Mouse (Mus musculus): ENCODE results near the gene Notch3. TPM values are rescaled to one million over a fixed set of nuclear protein-coding genes. Genes with fewer than 3 reads are reported as not detected.
"Not testable (repeated sequence)": the region's sequence is repeated elsewhere in the genome, so short reads cannot be mapped to it uniquely, and the experiment has no call there.

Notch3 gene
- polyA plus RNA-seq, 1 experiment from 2014 or later, result 11.2 TPM

- 35% methylated on average over 8 of the region's 8 CpGs for WGBS
- peak overlapping the region; percentile 65 for H3K9ac ChIP-seq (replicated peaks; ENCODE audit: low read length)
- H3K4me1 ChIP-seq (ENCODE audit: control insufficient read depth, insufficient read depth, low read length), result peaks cover 6% of the 10 kb centered on the region
- DNase-seq (no peak), ATAC-seq (ENCODE audit: low FRiP score, low TSS enrichment) (no peak)
- H3K4me2 ChIP-seq (ENCODE audit: low read length), result peak overlapping the region; percentile 88
- H3K27me3 ChIP-seq (ENCODE audit: control insufficient read depth, insufficient read depth, low read length), result peaks cover 5% of the 10 kb centered on the region; the same call in 1 of the 2 replicates
- H3K9me3 ChIP-seq (ENCODE audit: control insufficient read depth, low read length), result no peaks in the 10 kb centered on the region
- no peak overlapping the region for H3K27ac ChIP-seq (replicated peaks; ENCODE audit: low read depth, low read length)
- H3K4me3 ChIP-seq (replicated peaks; ENCODE audit: low read depth, low read length), result peak overlapping the region; percentile 45
- no peaks in the 10 kb centered on the region for H3K36me3 ChIP-seq (ENCODE audit: control insufficient read depth, insufficient read depth, low read length)
Observed at GRCm38 (mm10) chr17:32099574-32099942, 67.1 kb downstream of the Notch3 start.

DNA sequence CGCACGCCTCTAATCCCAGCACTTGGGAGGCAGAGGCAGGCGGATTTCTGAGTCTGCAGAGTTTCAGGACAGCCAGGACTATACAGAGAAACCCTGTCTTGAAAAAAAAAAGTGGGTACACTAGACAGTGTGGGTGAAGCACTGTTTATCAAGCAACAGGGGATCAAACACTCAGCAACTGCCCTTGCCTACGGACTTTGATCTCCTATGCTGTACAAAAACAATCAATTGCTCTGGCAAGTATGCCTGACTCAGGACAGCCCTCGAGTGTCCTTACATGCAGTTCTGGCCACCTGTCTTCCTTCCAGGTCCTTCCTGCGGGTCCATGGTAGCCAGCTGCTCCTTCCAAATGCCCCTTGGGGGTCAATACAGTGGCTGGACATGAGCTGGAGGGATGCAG lies 67.7 kb downstream of the Notch3 start:
- WGBS, result 90% methylated on average over 5 of the region's 6 CpGs

GRCm38 (mm10) chr17:32097676-32098075 lies 69.0 kb downstream of the Notch3 start:
- no peak overlapping the region for H3K4me3 ChIP-seq (replicated peaks; ENCODE audit: low read depth, low read length)
- H3K27ac ChIP-seq (replicated peaks; ENCODE audit: low read depth, low read length), result no peak overlapping the region
- H3K9me3 ChIP-seq (ENCODE audit: control insufficient read depth, low read length), result no peaks in the 10 kb centered on the region
- peaks cover 5% of the 10 kb centered on the region; the same call in 1 of the 2 replicates for H3K27me3 ChIP-seq (ENCODE audit: control insufficient read depth, insufficient read depth, low read length)
- no peak overlapping the region for H3K9ac ChIP-seq (replicated peaks; ENCODE audit: low read length)
- no peak overlapping the region for H3K4me2 ChIP-seq (ENCODE audit: low read length)
- no peaks in the 10 kb centered on the region for H3K36me3 ChIP-seq (ENCODE audit: control insufficient read depth, insufficient read depth, low read length)
- 53% methylated on average over 1 of the region's 1 CpGs for WGBS
- H3K4me1 ChIP-seq (ENCODE audit: control insufficient read depth, insufficient read depth, low read length), result peaks cover 6% of the 10 kb centered on the region
- DNase-seq, result no peak
- ATAC-seq (ENCODE audit: low FRiP score, low TSS enrichment), result no peak

More for the DNA sequence above, 67.7 kb downstream of the Notch3 start:
- H3K36me3 ChIP-seq (ENCODE audit: control insufficient read depth, insufficient read depth, low read length); H3K4me2 ChIP-seq (ENCODE audit: low read length); H3K4me3 ChIP-seq (replicated peaks; ENCODE audit: low read depth, low read length); H3K27ac ChIP-seq (replicated peaks; ENCODE audit: low read depth, low read length); H3K27me3 ChIP-seq (ENCODE audit: control insufficient read depth, insufficient read depth, low read length); H3K9me3 ChIP-seq (ENCODE audit: control insufficient read depth, low read length); H3K4me1 ChIP-seq (ENCODE audit: control insufficient read depth, insufficient read depth, low read length); ATAC-seq (ENCODE audit: low FRiP score, low TSS enrichment); DNase-seq; H3K9ac ChIP-seq (replicated peaks; ENCODE audit: low read length): not testable (repeated sequence)

DNA sequence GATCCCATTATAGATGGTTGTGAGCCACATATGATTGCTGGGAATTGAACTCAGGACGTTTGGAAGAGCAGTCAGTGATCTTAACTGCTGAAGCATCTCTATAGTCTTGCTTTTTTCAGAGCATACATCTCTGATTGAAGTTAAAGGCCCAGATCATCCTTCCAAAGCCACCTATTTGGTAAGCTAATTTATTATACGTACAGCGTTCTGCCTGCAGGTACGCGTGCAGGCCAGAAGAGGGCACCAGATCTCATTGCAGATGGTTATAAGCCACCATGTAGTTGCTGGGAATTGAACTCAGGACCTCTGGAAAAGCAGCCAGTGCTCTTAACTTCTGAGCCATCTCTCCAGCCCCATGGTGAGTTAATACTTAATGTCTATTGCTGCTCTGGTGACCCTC lies 73.8 kb downstream of the Notch3 start:
- Histone ChIP-seq H3K9ac (replicated peaks; ENCODE audit: low read length) (no peak overlapping the region), H3K27me3 (ENCODE audit: control insufficient read depth, insufficient read depth, low read length) (no peaks in the 10 kb centered on the region), H3K9me3 (ENCODE audit: control insufficient read depth, low read length) (no peaks in the 10 kb centered on the region), H3K4me2 (ENCODE audit: low read length) (no peak overlapping the region), H3K27ac (replicated peaks; ENCODE audit: low read depth, low read length) (no peak overlapping the region), H3K4me1 (ENCODE audit: control insufficient read depth, insufficient read depth, low read length) (peaks cover 5% of the 10 kb centered on the region; the same call in 1 of the 2 replicates), H3K4me3 (replicated peaks; ENCODE audit: low read depth, low read length) (no peak overlapping the region), H3K36me3 (ENCODE audit: control insufficient read depth, insufficient read depth, low read length) (no peaks in the 10 kb centered on the region)
- DNase-seq, result no peak
- 85% methylated on average over 5 of the region's 5 CpGs for WGBS
- ATAC-seq (ENCODE audit: low FRiP score, low TSS enrichment), result no peak

- DNase-seq (no peak), ATAC-seq (ENCODE audit: low FRiP score, low TSS enrichment) (no peak)
- Histone ChIP-seq H3K9me3 (ENCODE audit: control insufficient read depth, low read length) (no peaks in the 10 kb centered on the region), H3K4me3 (replicated peaks; ENCODE audit: low read depth, low read length) (no peak overlapping the region), H3K27me3 (ENCODE audit: control insufficient read depth, insufficient read depth, low read length) (no peaks in the 10 kb centered on the region), H3K4me2 (ENCODE audit: low read length) (no peak overlapping the region; the same call in 1 of the 2 replicates), H3K9ac (replicated peaks; ENCODE audit: low read length) (no peak overlapping the region), H3K4me1 (ENCODE audit: control insufficient read depth, insufficient read depth, low read length) (peaks cover 5% of the 10 kb centered on the region; the same call in 1 of the 2 replicates), H3K27ac (replicated peaks; ENCODE audit: low read depth, low read length) (no peak overlapping the region), H3K36me3 (ENCODE audit: control insufficient read depth, insufficient read depth, low read length) (no peaks in the 10 kb centered on the region)
- 96% methylated on average over 1 of the region's 1 CpGs for WGBS
Observed at GRCm38 (mm10) chr17:32092241-32092619, 74.4 kb downstream of the Notch3 start.

- peak overlapping the region; percentile 36; the same call in 1 of the 2 replicates for H3K9ac ChIP-seq (replicated peaks; ENCODE audit: low read length)
- H3K4me2 ChIP-seq (ENCODE audit: low read length), result peak overlapping the region; percentile 48
- 5% methylated on average over 13 of the region's 16 CpGs for WGBS
- not testable (repeated sequence) for H3K27me3 ChIP-seq (ENCODE audit: control insufficient read depth, insufficient read depth, low read length); H3K36me3 ChIP-seq (ENCODE audit: control insufficient read depth, insufficient read depth, low read length); H3K4me1 ChIP-seq (ENCODE audit: control insufficient read depth, insufficient read depth, low read length); H3K9me3 ChIP-seq (ENCODE audit: control insufficient read depth, low read length)
- ATAC-seq (ENCODE audit: low FRiP score, low TSS enrichment) (peak; percentile 89), DNase-seq (peak; percentile 89)
- peak overlapping the region; percentile 12; the same call in 1 of the 2 replicates for H3K4me3 ChIP-seq (replicated peaks; ENCODE audit: low read depth, low read length)
- H3K27ac ChIP-seq (replicated peaks; ENCODE audit: low read depth, low read length), result peak overlapping the region; percentile 58
Observed at GRCm38 (mm10) chr17:32091364-32092240, 75.0 kb downstream of the Notch3 start.

DNA sequence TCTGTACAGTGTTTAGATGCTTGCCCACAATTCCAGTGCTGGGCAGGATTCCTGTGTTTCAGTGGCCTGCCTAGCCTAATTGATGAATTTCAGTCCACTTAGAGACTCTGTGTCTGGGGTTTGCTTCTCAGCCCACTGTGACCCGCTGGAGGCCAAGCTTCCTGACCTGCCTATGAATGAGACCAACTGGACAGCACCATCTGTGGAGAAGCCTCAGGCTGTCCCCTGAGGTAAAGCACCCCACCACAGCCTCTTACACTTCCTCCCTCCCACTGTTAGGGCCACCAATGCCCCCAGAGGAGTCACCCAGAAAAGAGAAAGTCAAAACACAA lies 75.7 kb downstream of the Notch3 start:
- Histone ChIP-seq H3K4me2 (ENCODE audit: low read length) (peak overlapping the region; percentile 48), H3K9ac (replicated peaks; ENCODE audit: low read length) (no peak overlapping the region; the same call in 1 of the 2 replicates), H3K4me3 (replicated peaks; ENCODE audit: low read depth, low read length) (peak overlapping the region; percentile 12; the same call in 1 of the 2 replicates), H3K4me1 (ENCODE audit: control insufficient read depth, insufficient read depth, low read length) (peaks cover 5% of the 10 kb centered on the region; the same call in 1 of the 2 replicates), H3K9me3 (ENCODE audit: control insufficient read depth, low read length) (no peaks in the 10 kb centered on the region), H3K27ac (replicated peaks; ENCODE audit: low read depth, low read length) (peak overlapping the region; percentile 58; the same call in 1 of the 2 replicates), H3K36me3 (ENCODE audit: control insufficient read depth, insufficient read depth, low read length) (no peaks in the 10 kb centered on the region), H3K27me3 (ENCODE audit: control insufficient read depth, insufficient read depth, low read length) (no peaks in the 10 kb centered on the region)
- 23% methylated on average over 1 of the region's 1 CpGs for WGBS
- DNase-seq (no peak), ATAC-seq (ENCODE audit: low FRiP score, low TSS enrichment) (peak; percentile 31; the same call in 1 of the 2 replicates)

- Histone ChIP-seq H3K4me2 (ENCODE audit: low read length) (no peak overlapping the region), H3K27me3 (ENCODE audit: control insufficient read depth, insufficient read depth, low read length) (no peaks in the 10 kb centered on the region), H3K27ac (replicated peaks; ENCODE audit: low read depth, low read length) (no peak overlapping the region), H3K4me1 (ENCODE audit: control insufficient read depth, insufficient read depth, low read length) (peaks cover 5% of the 10 kb centered on the region; the same call in 1 of the 2 replicates), H3K9me3 (ENCODE audit: control insufficient read depth, low read length) (no peaks in the 10 kb centered on the region), H3K9ac (replicated peaks; ENCODE audit: low read length) (no peak overlapping the region), H3K4me3 (replicated peaks; ENCODE audit: low read depth, low read length) (no peak overlapping the region), H3K36me3 (ENCODE audit: control insufficient read depth, insufficient read depth, low read length) (no peaks in the 10 kb centered on the region)
- DNase-seq (no peak), ATAC-seq (ENCODE audit: low FRiP score, low TSS enrichment) (no peak)
- WGBS, result 94% methylated on average over 2 of the region's 2 CpGs
Observed at GRCm38 (mm10) chr17:32087069-32087468, 79.6 kb downstream of the Notch3 start.

- H3K27ac ChIP-seq (replicated peaks; ENCODE audit: low read depth, low read length), result no peak overlapping the region
- no peaks in the 10 kb centered on the region for H3K27me3 ChIP-seq (ENCODE audit: control insufficient read depth, insufficient read depth, low read length)
- H3K9ac ChIP-seq (replicated peaks; ENCODE audit: low read length), result no peak overlapping the region
- H3K4me2 ChIP-seq (ENCODE audit: low read length), result no peak overlapping the region
- 98% methylated on average over 2 of the region's 2 CpGs for WGBS
- H3K9me3 ChIP-seq (ENCODE audit: control insufficient read depth, low read length), result no peaks in the 10 kb centered on the region
- ATAC-seq (ENCODE audit: low FRiP score, low TSS enrichment) (no peak), DNase-seq (no peak)
- no peak overlapping the region for H3K4me3 ChIP-seq (replicated peaks; ENCODE audit: low read depth, low read length)
- H3K36me3 ChIP-seq (ENCODE audit: control insufficient read depth, insufficient read depth, low read length), result no peaks in the 10 kb centered on the region
- no peaks in the 10 kb centered on the region for H3K4me1 ChIP-seq (ENCODE audit: control insufficient read depth, insufficient read depth, low read length)
Observed at GRCm38 (mm10) chr17:32083351-32083750, 83.3 kb downstream of the Notch3 start.

All from midbrain, embryonic 14.5 days (tissue).